Mouse (Mus musculus) lung, adult 18-20 months (tissue): Measurements from ENCODE around the gene Gal.

Experiments used
- DNase-seq, 2 experiments: peaks; one replicate each; pipeline ENCODE4 v3.0.0; 2022; ENCODE audit warnings: mixed read lengths in 2 of 2

The Gal gene

GRCm38 (mm10) chr19:3405531-3406281 is 8.6 kb downstream of the Gal start:
- DNase-seq, result no peak

- no peak for DNase-seq
These were observed 10.3 kb downstream of the Gal start for GRCm38 (mm10) chr19:3404030-3404429.

DNA sequence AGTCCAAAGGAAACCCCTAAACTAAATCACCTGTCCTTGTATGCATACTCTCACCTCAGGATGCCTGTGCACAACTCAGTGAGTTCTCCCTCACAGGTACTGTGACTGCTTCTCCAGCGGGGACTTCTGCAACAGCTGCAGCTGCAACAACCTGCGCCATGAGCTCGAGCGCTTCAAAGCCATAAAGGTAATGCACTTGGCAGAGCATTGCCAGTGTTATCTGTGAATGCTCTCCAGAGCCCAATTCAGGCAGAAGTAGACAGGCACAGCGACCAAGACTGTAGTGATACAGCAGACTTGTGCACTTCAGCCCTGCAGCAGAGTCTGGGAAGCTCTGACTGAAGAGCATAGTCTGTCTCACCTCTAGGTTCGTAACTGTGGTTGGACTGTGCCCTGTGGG is 12.0 kb downstream of the Gal start:
- DNase-seq, result no peak

DNA sequence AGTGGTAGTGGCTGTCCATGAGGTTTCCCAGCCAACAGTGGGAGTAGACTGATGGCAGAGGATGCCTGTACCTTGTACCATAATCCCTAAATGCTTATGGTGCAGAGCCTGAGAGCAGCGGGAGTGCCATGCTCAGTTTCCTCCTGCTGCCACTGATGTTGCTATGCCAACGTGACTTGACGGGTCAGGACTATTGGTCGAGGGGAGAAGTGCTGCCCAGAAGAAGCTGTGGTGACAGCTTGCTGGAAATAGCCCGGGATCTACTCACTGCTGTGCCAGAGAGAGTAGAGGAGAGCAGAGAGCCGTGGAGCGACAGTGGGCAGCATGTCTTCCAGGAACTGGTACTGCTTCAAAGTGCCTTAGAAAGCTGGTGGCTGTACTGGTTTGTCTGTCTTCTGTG is 12.4 kb downstream of the Gal start:
- DNase-seq, result no peak

- no peak for DNase-seq
These were observed 12.8 kb downstream of the Gal start for GRCm38 (mm10) chr19:3401504-3401903.

DNA sequence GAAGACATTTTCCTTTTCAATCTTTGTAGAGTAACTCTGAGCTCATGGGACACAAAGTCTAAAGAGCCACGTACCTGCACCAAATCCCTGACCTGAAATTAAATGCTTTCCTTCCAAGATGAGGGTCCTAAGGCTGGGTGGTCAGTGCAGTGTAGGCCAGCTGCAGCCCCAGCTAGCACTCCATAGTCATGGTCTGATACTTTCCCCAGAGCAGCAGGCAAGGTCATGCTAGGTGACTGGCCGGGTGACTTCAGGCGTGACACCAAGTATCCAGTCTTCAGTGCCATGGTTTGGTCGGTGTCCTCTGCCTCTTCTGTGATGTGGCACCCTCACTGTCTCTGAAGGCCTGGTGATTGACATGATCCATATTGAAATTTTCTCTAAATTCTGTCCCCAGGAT is 14.3 kb downstream of the Gal start:
- no peak for DNase-seq

GRCm38 (mm10) chr19:3394216-3394615 is 20.1 kb downstream of the Gal start:
- no peak for DNase-seq

- DNase-seq, result no peak
These were observed 22.0 kb downstream of the Gal start for GRCm38 (mm10) chr19:3392384-3392783.

DNA sequence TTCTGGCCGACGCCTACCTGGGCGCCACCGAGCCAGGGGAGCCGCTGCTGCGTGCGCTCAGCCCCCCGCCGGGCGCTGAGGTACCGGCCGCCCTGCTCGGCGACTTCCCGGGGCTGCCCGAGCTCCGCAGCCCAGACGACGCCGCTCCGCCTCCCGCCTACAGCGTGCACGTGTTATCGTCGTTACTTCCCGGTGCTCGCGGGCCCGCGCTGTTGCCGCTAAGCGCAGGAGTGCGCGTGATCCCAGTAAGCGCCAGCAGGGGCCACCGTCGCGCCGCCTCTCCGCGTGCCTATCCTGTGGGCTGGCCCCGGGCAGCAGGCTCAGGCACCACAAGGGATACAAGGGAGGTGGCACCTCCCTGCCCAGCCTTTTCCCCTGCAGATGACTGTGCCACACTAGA is 25.3 kb downstream of the Gal start:
- peak; percentile 91 to 92 for DNase-seq

DNA sequence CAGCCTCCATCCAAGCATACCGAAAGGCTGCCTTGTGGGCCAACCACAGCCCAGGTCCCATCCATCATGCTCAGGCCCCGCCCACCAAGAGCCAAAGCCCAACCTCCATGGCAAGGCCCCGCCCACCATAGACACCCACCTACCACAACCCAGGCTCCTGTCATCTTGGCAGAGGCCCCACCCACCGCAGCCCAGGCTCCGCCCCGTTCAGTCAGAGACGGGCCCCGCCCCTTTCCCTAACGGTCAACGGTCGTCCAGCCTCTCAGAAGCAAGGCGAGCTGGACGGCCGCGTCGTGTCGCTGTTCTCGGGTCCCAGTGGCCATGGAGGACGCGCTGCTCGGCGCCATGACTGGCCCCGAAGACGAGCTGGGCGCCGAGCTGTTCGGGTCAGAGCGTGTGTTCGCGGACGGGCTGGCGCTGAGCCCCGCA is 25.7 kb downstream of the Gal start, which contains the start of gene Tesmin:
Gene Tesmin (plus strand): TSS at position 229 of the 429 bp plus-strand sequence.
- DNase-seq, result peak; percentile 87 to 90

DNA sequence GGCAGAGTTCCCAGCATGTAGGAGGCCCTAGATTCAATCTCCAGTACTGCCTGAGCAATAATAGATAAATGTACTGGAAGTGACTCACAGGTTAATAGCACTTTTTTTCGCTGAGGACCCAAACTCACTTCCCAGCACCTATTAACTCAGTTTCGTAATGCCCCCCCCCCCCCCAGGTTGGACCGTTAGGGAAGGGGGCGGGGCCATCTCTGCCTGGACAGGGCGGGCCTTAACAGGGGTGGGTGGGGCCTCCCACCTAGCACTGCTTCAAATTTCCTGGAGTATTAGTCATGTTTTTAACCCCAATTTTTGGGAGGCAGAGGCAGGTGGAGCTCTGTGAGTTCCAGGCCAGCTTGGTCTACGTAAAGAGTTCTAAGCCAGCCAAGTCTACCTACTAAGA is 26.3 kb downstream of the Gal start:
- DNase-seq, result no peak

GRCm38 (mm10) chr19:3378614-3379013 is 35.7 kb downstream of the Gal start:
- DNase-seq, result peak; percentile 40 to 42

DNA sequence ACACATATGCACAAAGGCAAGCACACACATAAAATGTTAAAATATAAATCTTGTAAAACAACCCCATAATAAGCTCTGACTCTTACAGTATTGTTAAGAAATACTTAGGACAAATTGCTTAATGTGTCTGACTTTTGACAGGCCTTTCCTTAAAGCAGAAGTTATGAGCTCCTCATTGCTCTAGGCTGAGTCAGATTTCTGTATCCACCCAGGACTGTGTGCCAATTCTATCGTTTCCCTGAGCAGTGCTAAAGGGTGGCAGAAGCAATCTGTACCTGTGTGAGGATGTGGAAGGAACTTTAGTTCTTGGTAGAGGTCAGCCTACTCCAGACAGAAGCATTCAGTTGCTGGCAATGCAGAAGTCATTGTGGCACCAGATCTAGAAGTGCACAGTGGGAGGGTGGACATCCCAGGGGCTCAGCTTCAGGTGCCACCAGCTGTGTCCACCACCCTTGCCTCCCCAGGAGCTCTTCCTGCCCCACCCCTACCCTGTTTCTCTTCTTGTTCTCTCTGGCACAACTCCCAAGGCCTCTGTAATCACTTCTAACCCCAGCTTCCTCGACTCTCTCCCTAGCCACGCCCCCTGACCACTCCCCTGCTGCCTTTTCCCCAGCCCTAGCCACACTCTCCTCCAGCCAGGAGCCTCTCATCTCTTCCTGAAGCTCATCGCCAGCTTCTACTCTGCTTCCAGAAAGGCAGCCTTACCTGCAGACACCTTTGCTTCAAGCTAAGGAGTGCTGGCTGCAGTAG is 37.2 kb downstream of the Gal start:
- peak; percentile 71 to 80 for DNase-seq

- DNase-seq, result peak; percentile 80 to 88
These were observed 38.3 kb downstream of the Gal start for GRCm38 (mm10) chr19:3375945-3376495.

- no peak for DNase-seq
These were observed 40.3 kb downstream of the Gal start for GRCm38 (mm10) chr19:3374028-3374427.

GRCm38 (mm10) chr19:3373380-3373779 is 41.0 kb downstream of the Gal start:
- DNase-seq, result no peak

DNA sequence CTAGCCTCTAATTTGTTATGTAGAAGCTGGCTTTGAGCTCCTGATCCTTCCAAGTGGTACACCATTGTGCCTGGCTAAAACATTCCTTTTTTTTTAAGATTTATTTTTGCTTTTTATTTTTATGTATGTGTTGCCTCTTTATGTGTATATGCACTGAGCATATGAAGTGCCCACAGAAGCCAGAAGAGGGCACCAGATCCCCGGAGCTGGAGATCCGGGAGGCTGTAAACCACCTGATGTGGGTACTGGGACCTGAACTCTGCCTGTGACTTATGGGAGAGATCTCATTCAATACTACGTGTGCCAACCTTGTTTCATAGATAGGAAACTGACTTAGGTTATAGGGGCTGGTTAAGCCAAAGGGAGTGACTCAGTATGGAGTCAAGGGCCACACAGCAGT is 46.1 kb downstream of the Gal start:
- DNase-seq, result no peak

- DNase-seq, result no peak
These were observed 49.3 kb downstream of the Gal start for GRCm38 (mm10) chr19:3365089-3365488.

- DNase-seq, result no peak
These were observed 50.8 kb downstream of the Gal start for GRCm38 (mm10) chr19:3363510-3363909.
